Mouse (Mus musculus) small intestine, adult 2 months (tissue): Measurements from ENCODE around the gene Atxn7. TPM values are rescaled to one million over a fixed set of nuclear protein-coding genes. Genes with fewer than 3 reads are reported as not detected.

ENCODE experiments used
- H3K27ac ChIP-seq: fragments of 200-500 bp; 2 replicates; pipeline ENCODE4 v1.5.1; 2012; ENCODE audit warnings: low read depth, low read length, control low read depth, inconsistent platforms; ENCODE audit not compliant: insufficient read depth
- H3K27me3 ChIP-seq: fragments of 200-500 bp; 2 replicates; pipeline ENCODE4 v1.6.1; 2012; ENCODE audit warnings: mild to moderate bottlenecking, moderate library complexity, low read length, inconsistent platforms; ENCODE audit not compliant: control insufficient read depth, insufficient read depth
- H3K36me3 ChIP-seq: fragments of 200-500 bp; 2 replicates; pipeline ENCODE4 v1.6.1; 2012; ENCODE audit warnings: mild to moderate bottlenecking, low read length, control low read depth, inconsistent platforms; ENCODE audit not compliant: control insufficient read depth, insufficient read depth
- H3K4me1 ChIP-seq: fragments of 200-500 bp; 2 replicates; pipeline ENCODE4 v1.6.1; 2012; ENCODE audit warnings: low read length, inconsistent platforms, mixed read lengths; ENCODE audit not compliant: control insufficient read depth, insufficient read depth, insufficient read length
- H3K4me3 ChIP-seq: fragments of 200-500 bp; 2 replicates; pipeline ENCODE4 v1.5.1; 2012; ENCODE audit warnings: low read depth, mild to moderate bottlenecking, control low read depth, inconsistent platforms, low read length, moderate library complexity
- CTCF ChIP-seq: fragments of 200-500 bp; IDR thresholded peaks from 2 replicates; pipeline ENCODE4 v1.5.1; 2012; ENCODE audit warnings: low read depth, mild to moderate bottlenecking, control low read depth, inconsistent platforms, low read length, moderate library complexity, mixed read lengths; ENCODE audit not compliant: insufficient replicate concordance, insufficient read length; ENCODE audit errors: extremely low read depth
- POLR2A ChIP-seq: fragments of 200-500 bp; IDR thresholded peaks from 2 replicates; pipeline ENCODE4 v1.6.1; 2012; ENCODE audit warnings: low read depth, mild to moderate bottlenecking, control low read depth, inconsistent platforms, low read length, moderate library complexity
- WGBS: fragments of 180-500 bp; shearing (Covaris S2); methylation state at CpG from one replicate; pipeline ENCODE4 v1.1.7; 2018; 5-methylcytosine and 5-hydroxymethylcytosine counted together
- polyA plus RNA-seq: library from polyadenylated mRNA; depleted of rRNA; stranded (reverse); fragments of >200 nt; gene quantifications from 2 replicates; pipeline ENCODE4 v1.2.3, GENCODE M21; 2012

Atxn7 gene
- polyA plus RNA-seq, 1 experiment = 30.8 TPM

DNA sequence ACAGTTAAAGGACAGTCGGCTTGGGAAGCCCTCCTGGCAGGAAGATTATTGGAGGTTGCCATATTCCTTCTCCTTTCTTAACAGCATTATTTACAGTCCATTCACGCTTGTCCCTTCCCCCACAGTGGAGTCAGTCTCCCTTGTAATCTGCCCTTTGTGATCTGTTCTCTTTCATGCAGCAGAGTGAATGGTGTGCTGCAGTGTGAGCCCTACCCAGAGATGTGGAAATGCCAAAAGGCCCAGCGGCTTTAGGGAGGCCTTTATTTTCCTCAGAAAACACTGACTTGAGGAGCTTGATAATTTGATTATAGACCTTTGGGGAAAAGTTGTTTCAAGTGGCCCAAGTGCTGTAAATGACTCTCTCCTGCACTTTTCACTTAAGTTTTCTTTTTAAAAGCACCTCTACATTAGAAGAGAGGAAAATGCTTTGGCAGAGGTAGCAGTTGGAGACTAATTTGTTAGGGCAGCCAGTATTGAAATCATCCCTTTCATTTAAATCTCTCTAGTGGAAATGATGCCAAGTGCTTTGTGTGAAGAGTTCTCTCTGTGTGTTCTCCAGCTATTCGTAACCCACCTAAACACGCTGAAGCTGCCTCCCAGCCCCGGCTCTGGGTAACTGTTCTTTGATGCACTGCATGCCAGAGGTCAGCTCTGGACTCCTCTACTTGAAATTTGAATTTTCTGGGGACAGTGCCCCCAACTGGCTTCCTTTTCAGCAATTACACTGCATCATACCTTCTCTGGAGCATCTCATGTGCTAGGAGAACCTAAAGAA lies 109.5 kb downstream of the Atxn7 start:
- Histone ChIP-seq H3K36me3 (peaks cover 2% of the 10 kb centered on the region; the same call in 1 of the 2 replicates), H3K27me3 (no peaks in the 10 kb centered on the region), H3K4me3 (no peak overlapping the region), H3K4me1 (peaks cover 10% of the 10 kb centered on the region; the same call in 1 of the 2 replicates), H3K27ac (no peak overlapping the region)
- TF ChIP-seq CTCF (no peak), POLR2A (no peak)
- WGBS = 61% methylated on average over 6 of the region's 6 CpGs

DNA sequence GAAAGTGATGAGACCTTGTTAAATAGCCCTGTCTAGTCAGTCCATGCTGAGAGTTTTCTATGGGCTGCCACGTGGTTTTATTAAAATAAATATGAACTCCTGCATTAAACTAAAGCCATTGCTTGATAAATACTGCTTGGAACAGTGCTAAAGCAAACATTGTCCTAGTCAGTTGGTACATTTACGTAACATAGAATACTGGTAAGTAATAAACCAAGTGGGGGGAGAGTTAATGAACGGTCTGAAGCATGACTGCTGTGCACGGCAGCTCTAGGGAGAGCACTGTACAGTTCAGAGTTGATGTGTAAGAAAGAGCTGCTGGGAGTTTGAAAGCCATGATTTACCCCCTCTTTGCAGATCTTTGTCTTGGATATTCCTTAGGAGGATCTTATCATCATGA lies 110.2 kb downstream of the Atxn7 start:
- Histone ChIP-seq H3K36me3 (peaks cover 2% of the 10 kb centered on the region; the same call in 1 of the 2 replicates), H3K4me3 (no peak overlapping the region), H3K4me1 (peaks cover 4% of the 10 kb centered on the region; the same call in 1 of the 2 replicates), H3K27ac (no peak overlapping the region), H3K27me3 (no peaks in the 10 kb centered on the region)
- no peak for TF ChIP-seq POLR2A
- no peak for TF ChIP-seq CTCF
- 28% methylated on average over 4 of the region's 4 CpGs for WGBS

DNA sequence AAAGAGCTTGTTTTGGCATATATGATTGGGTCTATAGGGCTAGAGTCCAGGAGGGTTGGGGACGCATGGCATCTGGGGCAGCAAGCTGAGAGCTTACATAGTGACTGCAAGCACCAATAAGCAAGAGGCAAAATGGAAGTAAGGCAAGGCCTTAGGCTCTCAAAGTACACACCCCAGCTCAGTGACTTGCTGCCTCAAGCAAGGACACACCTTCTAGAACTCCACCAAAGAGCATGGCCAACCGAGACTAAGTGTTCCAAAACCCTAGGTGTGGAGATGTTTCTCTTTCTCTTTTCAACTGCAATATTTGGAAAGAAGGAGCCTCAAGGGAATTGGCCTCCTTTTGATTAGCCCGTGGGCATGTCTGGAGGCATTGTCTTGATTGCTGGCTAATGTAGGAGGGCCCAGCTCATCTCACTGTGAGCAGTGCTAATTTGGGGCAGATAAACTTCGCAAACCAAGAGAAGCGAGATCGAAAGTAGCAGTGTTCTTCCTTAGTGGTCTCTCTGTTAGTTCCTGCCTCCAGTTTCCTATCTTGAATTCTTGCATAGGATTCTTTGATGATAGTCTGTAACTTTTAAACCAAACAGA lies 119.5 kb downstream of the Atxn7 start:
- H3K36me3 ChIP-seq = peaks cover 1% of the 10 kb centered on the region
- H3K4me3 ChIP-seq = no peak overlapping the region
- no peaks in the 10 kb centered on the region for H3K27me3 ChIP-seq
- TF ChIP-seq POLR2A = no peak
- TF ChIP-seq CTCF = no peak
- peaks cover 3% of the 10 kb centered on the region; the same call in 1 of the 2 replicates for H3K4me1 ChIP-seq
- 89% methylated on average over 6 of the region's 6 CpGs for WGBS
- H3K27ac ChIP-seq = no peak overlapping the region

DNA sequence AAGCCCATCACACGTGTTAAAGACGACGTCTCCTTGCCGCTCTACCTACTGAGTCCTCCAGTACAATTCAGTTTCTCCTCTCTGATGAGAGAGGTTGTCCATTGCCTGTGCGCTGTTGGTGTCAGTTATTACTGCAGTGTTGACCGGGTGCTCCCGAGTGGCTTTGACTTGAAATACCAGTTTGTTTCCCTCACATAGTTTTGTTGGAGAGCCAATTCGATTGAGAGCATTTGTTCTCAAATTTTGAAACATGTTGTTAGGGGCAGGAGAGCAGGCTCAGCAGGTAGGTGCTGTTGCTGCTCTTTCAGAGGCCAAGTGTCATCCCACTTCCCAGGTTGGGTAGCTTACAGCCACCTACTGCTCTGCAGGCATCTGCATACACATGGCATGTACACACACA lies 122.6 kb downstream of the Atxn7 start:
- no peak for TF ChIP-seq CTCF
- TF ChIP-seq POLR2A = no peak
- H3K4me1 ChIP-seq = peaks cover 3% of the 10 kb centered on the region; the same call in 1 of the 2 replicates
- H3K27ac ChIP-seq = no peak overlapping the region
- WGBS = 89% methylated on average over 8 of the region's 8 CpGs
- peaks cover 14% of the 10 kb centered on the region for H3K36me3 ChIP-seq
- H3K4me3 ChIP-seq = no peak overlapping the region
- H3K27me3 ChIP-seq = no peaks in the 10 kb centered on the region

DNA sequence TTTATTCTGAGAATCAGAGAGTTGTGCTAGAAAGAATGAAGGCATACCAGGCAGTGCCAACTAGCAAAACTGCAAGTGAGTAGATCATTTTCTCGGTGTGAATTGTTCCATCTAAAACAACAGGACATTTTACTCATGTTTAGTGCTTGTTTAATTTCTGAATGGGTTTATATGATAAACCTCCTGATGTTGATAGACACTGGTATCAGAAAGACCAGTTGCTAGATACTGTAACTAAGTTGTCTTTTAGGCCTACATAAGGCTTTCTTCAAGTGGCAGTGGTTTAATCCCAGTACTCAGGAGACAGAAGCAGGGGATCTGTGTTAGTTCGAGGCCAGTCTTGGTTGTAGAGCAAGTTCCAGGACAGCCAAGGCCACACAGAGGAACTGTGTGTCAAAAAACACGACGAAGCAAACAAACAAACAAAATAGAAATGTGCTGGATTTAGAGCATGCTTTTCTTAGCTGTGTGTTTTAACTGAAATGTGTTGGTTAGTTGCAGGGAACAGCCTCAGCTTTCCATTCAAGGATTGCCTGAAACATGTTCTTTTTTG lies 125.5 kb downstream of the Atxn7 start:
- no peaks in the 10 kb centered on the region for H3K27me3 ChIP-seq
- no peaks in the 10 kb centered on the region for H3K4me1 ChIP-seq
- WGBS = 83% methylated on average over 4 of the region's 4 CpGs
- TF ChIP-seq POLR2A = no peak
- TF ChIP-seq CTCF = no peak
- H3K4me3 ChIP-seq = no peak overlapping the region
- no peak overlapping the region for H3K27ac ChIP-seq
- H3K36me3 ChIP-seq = peaks cover 26% of the 10 kb centered on the region

DNA sequence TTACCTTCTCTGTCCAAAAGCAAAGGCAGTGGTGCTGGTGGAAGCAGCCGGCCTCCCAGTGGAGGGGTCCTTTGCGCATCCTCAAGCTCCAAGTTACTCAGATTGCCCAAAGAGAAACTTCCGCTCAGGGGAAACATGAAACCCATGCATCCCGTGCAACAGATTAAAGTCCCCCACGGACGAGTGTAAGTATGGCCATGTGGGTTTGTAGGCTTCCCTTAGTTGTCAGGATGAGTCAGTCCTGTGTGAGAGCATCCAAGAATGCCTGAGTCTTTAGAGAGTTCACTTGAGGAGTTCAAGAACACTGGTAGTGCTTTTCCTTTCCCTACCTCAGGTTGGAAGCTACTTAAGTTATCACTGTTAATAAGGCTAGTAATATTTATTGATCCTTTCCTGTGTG lies 126.1 kb downstream of the Atxn7 start:
- no peak for TF ChIP-seq CTCF
- TF ChIP-seq POLR2A = no peak
- WGBS = 87% methylated on average over 6 of the region's 6 CpGs

More for the DNA sequence above, 126.1 kb downstream of the Atxn7 start:
- Histone ChIP-seq H3K4me1 (no peaks in the 10 kb centered on the region), H3K27ac (no peak overlapping the region), H3K4me3 (no peak overlapping the region), H3K36me3 (peaks cover 27% of the 10 kb centered on the region), H3K27me3 (no peaks in the 10 kb centered on the region)
